ENCODE assay signal across 10 mouse cellular contexts in the genomic region with DNA sequence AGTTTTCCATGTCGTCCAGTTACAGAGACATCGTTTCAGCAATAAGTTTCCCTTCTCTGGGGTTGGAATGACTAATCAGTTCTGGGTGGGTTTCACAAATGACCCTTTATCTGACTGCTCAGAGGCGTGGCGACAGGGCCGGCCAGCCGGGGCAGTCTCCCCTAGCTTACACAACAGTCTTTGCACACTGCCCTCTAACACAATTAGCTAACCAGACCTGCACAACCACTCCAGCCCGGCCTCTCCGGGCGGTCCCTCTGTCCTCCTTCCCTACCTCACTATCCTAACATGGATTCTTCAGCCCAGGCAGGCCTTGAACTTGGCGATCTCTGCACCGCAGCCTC.
DNase-seq lines count a peak whose midpoint lies in the region; ATAC-seq and TF ChIP-seq lines count a peak whose summit lies in the region.
"Had no signal": no experiment of that assay in that cellular context is flagged by ENCODE, and none has a peak within 500 bp of the region (broad histone marks: within the 10 kb centered on the region; RNA-seq: fewer than 3 reads in every experiment).

No protein-coding gene starts in this region.

- H3K4me2 ChIP-seq in kidney, postnatal 0 days (ENCODE audit: low read length) = no peak overlapping the region
- peak overlapping the region; percentile 39 for H3K4me2 ChIP-seq in lung, embryonic 16.5 days (ENCODE audit: low read depth, low read length)

- intact Hi-C loops in heart, postnatal 10 days (cut with DNase I) = no loop called here

- peak overlapping the region; percentile 14; the same call in 1 of the 2 replicates for H3K9ac ChIP-seq in kidney, postnatal 0 days (ENCODE audit: low read depth, low read length)
- H3K9ac ChIP-seq in lung, embryonic 16.5 days (ENCODE audit: low read length) = no peak overlapping the region

- H3K4me3 ChIP-seq in E14TG2a.4 (replicated peaks; ENCODE audit: low read length) = peak overlapping the region; percentile 61
- H3K4me3 ChIP-seq in embryonic facial prominence, embryonic 10.5 days = no peak overlapping the region
- H3K4me3 ChIP-seq in kidney, postnatal 0 days (replicated peaks; ENCODE audit: low read depth, low read length) = no peak overlapping the region
- H3K4me3 ChIP-seq in lung, embryonic 16.5 days (ENCODE audit: low read length) = no peak overlapping the region

- no peaks in the 10 kb centered on the region for H3K36me3 ChIP-seq in E14TG2a.4 (ENCODE audit: insufficient read depth, low read length)
- no peaks in the 10 kb centered on the region for H3K36me3 ChIP-seq in embryonic facial prominence, embryonic 10.5 days (replicated peaks)
- H3K36me3 ChIP-seq in kidney, postnatal 0 days (ENCODE audit: insufficient read depth, low read length) = no peaks in the 10 kb centered on the region
- no peaks in the 10 kb centered on the region for H3K36me3 ChIP-seq in lung, embryonic 16.5 days (ENCODE audit: control insufficient read depth, insufficient read depth, low read length)

- 58% methylated on average over 11 of the region's 11 CpGs for whole genome bisulfite sequencing in embryonic facial prominence, embryonic 10.5 days
- 55% methylated on average over 11 of the region's 11 CpGs for WGBS in kidney, postnatal 0 days
- WGBS in lung, embryonic 16.5 days = 57% methylated on average over 11 of the region's 11 CpGs

- ATAC-seq in kidney, postnatal 0 days (replicated peaks; ENCODE audit: low FRiP score, low read depth) = 0 out of 2 replicates have a peak, but pooled peaks have one; percentile 35
- peak; percentile 21; the same call in 1 of the 2 replicates for ATAC-seq in lung, embryonic 16.5 days (ENCODE audit: low read depth)
- ATAC-seq: hindbrain, postnatal 0 days had no signal

- peak; percentile 42 for DNase-seq in embryonic facial prominence, embryonic 10.5 days (ENCODE audit: low spot score)
- no peak for DNase-seq in kidney, postnatal 0 days (ENCODE audit: low spot score)
- no peak for DNase-seq in cerebellum, adult 9-10 months
- no peak for DNase-seq in heart, postnatal 10 days
- no peak for DNase-seq in left cerebral cortex, adult 8-10 months (ENCODE audit: low spot score in 2 of 2)
- no peak for DNase-seq in natural killer cell, adult 2 months (ENCODE audit: low spot score in 2 of 2)
- DNase-seq: right cerebral cortex, adult 18-20 months had no signal

- H3K27me3 ChIP-seq in E14TG2a.4 (ENCODE audit: insufficient read depth, low read length) = no peaks in the 10 kb centered on the region
- H3K27me3 ChIP-seq in embryonic facial prominence, embryonic 10.5 days (replicated peaks; ENCODE audit: low read depth, poor library complexity, severe bottlenecking) = no peaks in the 10 kb centered on the region
- H3K27me3 ChIP-seq in kidney, postnatal 0 days (ENCODE audit: insufficient read depth, low read length) = no peaks in the 10 kb centered on the region
- H3K27me3 ChIP-seq in lung, embryonic 16.5 days (ENCODE audit: control insufficient read depth, insufficient read depth, low read depth, low read length) = no peaks in the 10 kb centered on the region

- no peak for TF ChIP-seq CTCF in E14TG2a.4 (conservative IDR thresholded peaks at IDR 0.05; ENCODE audit: low read length)
- TF ChIP-seq CTCF in kidney, postnatal 0 days (IDR thresholded peaks at IDR 0.05; ENCODE audit: low read depth) = no peak

- H3K9me3 ChIP-seq in E14TG2a.4 (ENCODE audit: low read length) = no peaks in the 10 kb centered on the region
- no peaks in the 10 kb centered on the region for H3K9me3 ChIP-seq in embryonic facial prominence, embryonic 10.5 days
- H3K9me3 ChIP-seq in kidney, postnatal 0 days (replicated peaks; ENCODE audit: low read length) = no peaks in the 10 kb centered on the region
- no peaks in the 10 kb centered on the region for H3K9me3 ChIP-seq in lung, embryonic 16.5 days (ENCODE audit: control insufficient read depth, low read length)

- H3K4me1 ChIP-seq in E14TG2a.4 (replicated peaks; ENCODE audit: low read depth, low read length) = peaks cover 75% of the 10 kb centered on the region
- peaks cover 24% of the 10 kb centered on the region for H3K4me1 ChIP-seq in embryonic facial prominence, embryonic 10.5 days
- H3K4me1 ChIP-seq in kidney, postnatal 0 days (replicated peaks; ENCODE audit: insufficient read depth, low read length) = 0 out of 2 replicates have a peak, but pooled peaks cover 6% of the 10 kb centered on the region
- peaks cover 12% of the 10 kb centered on the region for H3K4me1 ChIP-seq in lung, embryonic 16.5 days (replicated peaks; ENCODE audit: control insufficient read depth, insufficient read depth, low read length)

- H3K27ac ChIP-seq in embryonic facial prominence, embryonic 10.5 days (replicated peaks) = 0 out of 2 replicates have a peak overlapping the region, but pooled peaks have one; percentile 19
- peak overlapping the region; percentile 91 for H3K27ac ChIP-seq in kidney, postnatal 0 days
- H3K27ac ChIP-seq in lung, embryonic 16.5 days (ENCODE audit: low read length) = peak overlapping the region; percentile 95
- H3K27ac ChIP-seq: hindbrain, postnatal 0 days had no signal

Comparison
In these comparisons a context has a peak if more than half of its experiments do, and no peak if none do; other contexts are left out.
1. H3K27ac ChIP-seq: peak in every context shown above with its lines; median percentile 95 in lung, embryonic 16.5 days; 91 in kidney, postnatal 0 days; 19 in embryonic facial prominence, embryonic 10.5 days.